Mouse (Mus musculus) C2C12 (cell line): Measurements from ENCODE around the gene Lgalsl. TPM values are rescaled to one million over a fixed set of nuclear protein-coding genes. Genes with fewer than 3 reads are reported as not detected.

ENCODE experiments used
- H3K27me3 ChIP-seq: one replicate; pipeline ENCODE4 v1.6.1; 2011; ENCODE audit not compliant: control insufficient read depth, insufficient read depth, insufficient read length
- H3K36me3 ChIP-seq: one replicate; pipeline ENCODE4 v1.6.1; 2011; ENCODE audit not compliant: control insufficient read depth, insufficient read depth
- H3K4me3 ChIP-seq: one replicate; pipeline ENCODE4 v1.5.1; 2011; ENCODE audit warnings: mild to moderate bottlenecking, control low read depth; ENCODE audit not compliant: poor library complexity, insufficient read depth, severe bottlenecking
- H3K79me2 ChIP-seq: one replicate; pipeline ENCODE4 v1.6.1; 2011; ENCODE audit not compliant: control insufficient read depth, insufficient read depth
- H3K79me3 ChIP-seq: one replicate; pipeline ENCODE4 v1.6.1; 2011; ENCODE audit warnings: low read depth, control low read depth
- H3ac ChIP-seq: one replicate; pipeline ENCODE3; 2011; ENCODE audit warnings: low read depth; ENCODE audit not compliant: control insufficient read depth, insufficient read length
- CEBPB ChIP-seq: IDR thresholded peaks from one replicate; pipeline ENCODE4 v1.6.1; 2011; ENCODE audit warnings: low read depth, mild to moderate bottlenecking, control low read depth, moderate library complexity
- CTCF ChIP-seq: IDR thresholded peaks from one replicate; pipeline ENCODE4 v1.5.1; 2011; ENCODE audit not compliant: control insufficient read depth, insufficient read depth, insufficient read length
- FOSL1 ChIP-seq: IDR thresholded peaks from one replicate; pipeline ENCODE4 v1.8.0; 2011; ENCODE audit warnings: mild to moderate bottlenecking, low read length; ENCODE audit not compliant: poor library complexity, insufficient read depth, severe bottlenecking
- MAX ChIP-seq: IDR thresholded peaks from one replicate; pipeline ENCODE4 v1.6.1; 2011; ENCODE audit warnings: mild to moderate bottlenecking, control low read depth
- MYOD1 ChIP-seq: IDR thresholded peaks from one replicate; pipeline ENCODE4 v1.6.1; 2011; ENCODE audit warnings: low read depth; ENCODE audit not compliant: control insufficient read depth, insufficient read length
- MYOG ChIP-seq: IDR thresholded peaks from one replicate; pipeline ENCODE4 v1.6.1; 2011; ENCODE audit not compliant: control insufficient read depth, insufficient read length; ENCODE audit errors: extremely low read depth
- USF1 ChIP-seq: IDR thresholded peaks from one replicate; pipeline ENCODE4 v1.6.1; 2011; ENCODE audit warnings: low read depth, mild to moderate bottlenecking, control low read depth, moderate library complexity
- long read RNA-seq, 2 experiments: library from polyadenylated mRNA; unstranded; transcript quantifications; one replicate each; pipeline ENCODE4 v2.0.0; 2019 to 2020
- polyA plus RNA-seq: library from polyadenylated mRNA; unstranded; fragments of >200 nt; fragmentation: generic; extraction: Trizol; gene quantifications from one replicate; pipeline ENCODE4 v1.2.1, GENCODE M21; 2012; ENCODE audit warnings: missing spikeins

The Lgalsl gene
- polyA plus RNA-seq: 0.07 TPM
- long read RNA-seq, experiment 1, partial matches to known transcripts: 1 of 3 reads
- long read RNA-seq, experiment 1, other reads (novel, unspliced or antisense): 0 of 3 reads
- long read RNA-seq, experiment 2, transcript Lgalsl-201 (5 exons, 3,362 nt): major isoform, 22 of 22 reads
- long read RNA-seq, experiment 2, partial matches to known transcripts: 0 of 22 reads
- long read RNA-seq, experiment 2, other reads (novel, unspliced or antisense): 0 of 22 reads

GRCm38 (mm10) chr11:20830686-20831505 is at the start of gene Lgalsl:
Gene Lgalsl, minus strand, starts transcription at chr11:20831056.
- H3K79me2 ChIP-seq: no peaks in the 10 kb centered on the region
- peak within 1 kb of the TSS; percentile 8 for H3ac ChIP-seq
- TF ChIP-seq FOSL1 (no peak), MYOD1 (no peak), CEBPB (no peak), CTCF (no peak), MYOG (no peak)
- peak within 1 kb of the TSS; percentile 11 for H3K4me3 ChIP-seq
- no peaks in the 10 kb centered on the region for H3K36me3 ChIP-seq
- H3K27me3 ChIP-seq: peaks cover 45% of the 10 kb centered on the region
- H3K79me3 ChIP-seq: no peaks in the 10 kb centered on the region

DNA sequence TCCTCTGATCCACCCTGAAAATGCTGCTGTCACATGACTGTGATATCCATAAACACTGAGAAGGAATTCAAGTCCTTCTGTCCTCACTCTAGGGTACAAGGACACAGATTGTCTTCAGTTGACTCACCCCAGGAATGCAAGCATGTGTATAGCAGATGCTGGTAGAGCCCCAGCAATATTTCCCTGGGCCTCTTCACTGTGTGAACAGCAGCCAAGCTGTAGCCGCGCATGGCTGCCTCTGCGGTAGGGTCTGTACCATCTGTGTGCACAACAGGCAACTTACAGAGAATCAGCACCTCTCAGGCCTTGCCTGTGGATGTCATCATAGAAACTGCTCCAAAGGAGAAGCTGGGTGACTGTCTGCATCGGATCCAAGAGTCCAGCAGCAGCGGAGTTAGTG is 47.8 kb upstream of the Lgalsl start:
- Histone ChIP-seq H3K79me3 (no peaks in the 10 kb centered on the region), H3K4me3 (no peak overlapping the region), H3K79me2 (no peaks in the 10 kb centered on the region), H3K27me3 (peaks cover 15% of the 10 kb centered on the region), H3K36me3 (no peaks in the 10 kb centered on the region), H3ac (no peak overlapping the region)
- TF ChIP-seq CTCF (no peak), MAX (no peak), FOSL1 (no peak), MYOG (no peak), USF1 (no peak), MYOD1 (no peak)

- Histone ChIP-seq H3K4me3 (no peak overlapping the region), H3K27me3 (peaks cover 15% of the 10 kb centered on the region), H3K79me2 (no peaks in the 10 kb centered on the region), H3K79me3 (no peaks in the 10 kb centered on the region), H3K36me3 (no peaks in the 10 kb centered on the region), H3ac (no peak overlapping the region)
- TF ChIP-seq MAX (no peak), FOSL1 (no peak), USF1 (no peak), CTCF (no peak), MYOG (no peak), CEBPB (no peak), MYOD1 (no peak)
Observed at GRCm38 (mm10) chr11:20877578-20878096, 46.8 kb upstream of the Lgalsl start.

DNA sequence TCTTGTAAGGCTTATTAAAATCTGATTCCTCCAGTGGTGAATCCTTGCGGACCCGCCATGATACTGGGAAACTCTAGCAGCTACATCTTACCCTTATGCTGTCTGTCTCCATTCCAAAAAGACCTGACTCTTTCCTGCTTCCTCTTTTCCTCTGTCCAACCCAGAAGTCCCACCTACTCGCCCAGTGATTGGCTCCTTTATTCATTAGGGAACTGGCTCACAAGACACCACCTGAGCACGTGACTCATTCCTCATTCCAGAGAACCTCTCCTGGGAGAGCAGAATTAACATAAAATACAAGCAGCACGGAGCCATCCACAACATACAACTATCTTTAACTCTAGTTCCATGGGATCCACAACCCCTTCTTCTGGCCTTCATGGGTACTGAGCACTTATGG is 42.5 kb upstream of the Lgalsl start:
- H3ac ChIP-seq: no peak overlapping the region
- H3K27me3 ChIP-seq: peaks cover 3% of the 10 kb centered on the region
- no peak overlapping the region for H3K4me3 ChIP-seq
- no peaks in the 10 kb centered on the region for H3K79me2 ChIP-seq
- TF ChIP-seq MAX (no peak), USF1 (peak; percentile 66)
- H3K79me3 ChIP-seq: no peaks in the 10 kb centered on the region
- H3K36me3 ChIP-seq: no peaks in the 10 kb centered on the region

DNA sequence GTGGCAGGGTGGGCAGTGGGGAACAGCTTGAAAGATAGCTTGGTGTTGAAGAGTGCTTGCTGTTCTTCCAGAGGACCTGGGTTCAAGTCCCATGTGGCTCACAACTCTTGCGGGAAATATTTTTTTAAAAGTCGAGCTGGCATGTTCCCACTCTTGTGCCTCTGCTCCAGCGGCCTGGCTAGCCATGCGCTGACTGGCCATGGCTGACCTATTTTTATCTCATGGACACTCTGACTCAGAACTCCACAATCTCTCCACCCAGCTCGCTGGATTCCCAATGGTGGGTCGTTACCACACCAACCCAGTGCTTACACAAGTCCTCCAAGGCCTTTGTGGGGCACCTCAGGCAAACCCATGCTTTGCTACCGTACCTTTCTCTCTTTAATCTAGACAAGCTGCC is 42.1 kb upstream of the Lgalsl start:
- Histone ChIP-seq H3K4me3 (no peak overlapping the region), H3K79me3 (no peaks in the 10 kb centered on the region)

More for the DNA sequence above, 42.1 kb upstream of the Lgalsl start:
- Histone ChIP-seq H3K36me3 (no peaks in the 10 kb centered on the region), H3K27me3 (peaks cover 3% of the 10 kb centered on the region), H3ac (no peak overlapping the region), H3K79me2 (no peaks in the 10 kb centered on the region)
- TF ChIP-seq MAX (no peak), USF1 (no peak), CTCF (no peak), CEBPB (no peak), FOSL1 (no peak), MYOG (no peak), MYOD1 (no peak)
